Mouse (Mus musculus): ENCODE results near the gene Gm42372. TPM values are rescaled to one million over a fixed set of nuclear protein-coding genes. Genes with fewer than 3 reads are reported as not detected.
"Not testable (repeated sequence)": the region's sequence is repeated elsewhere in the genome, so short reads cannot be mapped to it uniquely, and the experiment has no call there.

The Gm42372 gene
- total RNA-seq (2021): 1 to 10 TPM; 1.6 to 2.0 TPM
- long read RNA-seq, experiment 1, partial matches to known transcripts: 0 of 1 reads
- long read RNA-seq, experiment 1, other reads (novel, unspliced or antisense): 1 of 1 reads
- long read RNA-seq, experiment 2: 0 reads

DNA sequence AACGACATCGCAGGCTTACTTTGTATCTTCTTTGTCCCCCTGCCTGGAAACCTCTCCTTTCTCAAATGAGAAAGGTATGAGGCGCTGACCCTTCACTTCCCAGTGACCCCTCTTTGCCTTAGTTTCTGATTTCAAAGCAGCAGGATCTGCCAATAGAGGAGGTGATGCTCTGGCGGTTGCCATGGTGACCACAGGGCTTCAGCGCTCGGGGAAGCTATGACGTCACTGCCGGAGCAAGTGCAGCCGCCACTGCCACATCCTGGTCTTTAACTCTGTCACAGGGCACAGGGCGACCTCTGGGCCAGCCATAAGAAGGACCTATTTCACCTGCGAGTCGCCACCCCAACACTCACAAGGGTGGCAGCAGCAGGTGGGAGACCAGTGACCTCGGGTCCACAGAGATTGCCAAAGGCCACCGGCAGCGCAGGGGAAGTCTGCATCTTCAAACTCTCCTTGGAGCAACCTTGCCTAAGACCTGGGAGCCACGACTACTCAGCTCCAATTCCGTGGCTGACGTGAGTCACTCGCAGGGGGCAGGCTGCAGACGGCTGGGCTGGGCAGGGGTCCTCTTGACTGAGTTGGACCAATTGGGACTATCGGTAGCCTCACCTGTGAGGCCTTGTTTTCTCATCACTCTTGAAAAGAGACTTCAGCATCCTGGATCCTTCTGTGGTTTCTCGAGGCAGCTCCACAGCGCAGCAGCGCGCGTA is at the start of gene Gm42372:
Gm42372 (plus strand) TSS at position 228 of the 710 bp plus-strand sequence.
- no peak for DNase-seq (ENCODE audit: low spot score in 2 of 2)

DNA sequence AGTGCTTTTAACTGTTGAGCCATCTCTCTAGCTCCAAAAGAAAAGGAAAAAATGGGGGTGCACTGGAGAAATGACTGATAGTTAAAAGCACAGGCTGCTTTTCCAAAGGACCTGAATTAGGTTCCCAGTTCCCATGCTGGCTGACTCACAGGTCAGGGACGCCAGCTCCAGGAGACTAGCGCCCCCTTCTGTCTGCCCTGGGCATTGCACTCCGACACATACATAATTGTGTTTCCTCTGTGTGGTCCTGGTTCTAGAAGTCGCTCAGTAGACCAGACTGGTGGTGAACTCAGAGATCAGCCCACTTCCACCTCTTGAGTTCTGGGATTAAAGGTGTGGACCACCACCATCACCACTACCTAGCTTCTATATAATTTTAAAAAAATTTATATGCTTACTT is 45.6 kb upstream of the Gm42372 start:
- no peak for DNase-seq (ENCODE audit: low spot score in 2 of 2)

DNA sequence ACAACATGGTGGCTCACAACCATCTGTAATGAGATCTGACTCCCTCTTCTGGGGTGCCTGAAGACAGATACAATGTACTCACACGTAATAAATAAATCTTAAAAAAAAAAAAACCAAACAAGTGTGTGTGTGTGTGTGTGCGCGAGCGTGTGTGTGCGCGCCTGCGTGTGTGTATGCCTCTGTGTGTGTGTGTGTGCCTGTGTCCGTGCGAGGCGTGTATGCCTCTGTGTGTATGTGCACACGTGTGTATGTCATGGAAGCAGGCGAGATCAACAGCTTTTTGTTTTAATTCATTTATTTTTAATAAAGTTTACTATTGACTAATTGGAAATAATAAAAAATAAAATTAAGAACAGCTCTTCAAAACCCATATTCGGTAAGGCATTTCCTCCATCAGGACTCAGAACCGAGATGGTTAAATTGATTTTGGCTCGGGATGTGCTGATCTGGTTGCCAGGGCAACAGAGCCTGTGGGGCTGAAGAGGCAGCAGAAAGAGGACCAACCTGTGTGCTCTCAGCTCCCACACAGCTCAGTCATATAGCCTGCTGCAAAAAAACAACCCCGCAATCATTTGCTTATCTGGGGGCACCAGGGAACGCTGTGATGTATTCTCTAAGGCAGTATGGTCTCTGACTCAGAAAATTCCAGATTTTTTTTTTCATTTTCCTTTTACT is 44.6 kb upstream of the Gm42372 start:
- DNase-seq (ENCODE audit: low spot score in 2 of 2): no peak

DNA sequence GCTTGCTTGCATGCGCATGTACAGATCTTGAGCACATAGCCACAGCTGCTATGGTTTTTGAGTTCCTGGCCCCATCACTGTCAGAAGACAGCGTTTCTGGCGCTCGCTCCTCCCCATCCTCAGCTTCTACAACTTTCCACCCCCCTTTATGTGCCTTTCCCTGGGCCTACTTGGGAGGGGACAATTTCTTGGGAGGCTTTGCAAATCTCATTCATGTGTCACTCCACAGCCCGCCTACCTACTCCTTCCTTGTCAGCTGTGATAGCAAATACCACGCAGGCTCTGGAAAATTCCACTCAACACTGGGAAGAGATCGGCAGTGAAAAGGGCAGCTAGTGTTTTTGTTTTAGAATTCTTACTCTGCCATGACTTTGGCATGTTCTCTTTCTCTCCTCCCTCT is 42.6 kb upstream of the Gm42372 start:
- no peak for DNase-seq (ENCODE audit: low spot score in 2 of 2)

DNA sequence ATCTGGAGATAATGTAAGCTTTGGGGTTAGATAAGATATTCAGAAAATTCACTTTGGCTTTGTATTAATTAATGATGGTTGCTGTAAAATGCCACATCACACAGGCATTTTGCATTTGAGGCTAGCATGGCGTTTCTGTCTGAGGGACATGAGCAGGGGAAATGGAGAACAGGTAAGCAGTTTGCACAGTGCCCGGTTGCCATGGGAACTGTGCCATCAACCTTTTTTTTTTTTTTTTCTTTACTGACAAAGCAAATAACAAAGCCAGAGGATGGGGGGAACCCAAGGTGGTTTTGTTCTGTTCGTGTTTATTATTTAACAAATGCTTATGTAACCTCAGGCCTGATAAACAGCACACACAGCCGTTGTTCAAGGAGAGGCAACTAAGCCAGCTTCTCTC is 40.0 kb upstream of the Gm42372 start:
- no peak for DNase-seq (ENCODE audit: low spot score in 2 of 2)

DNA sequence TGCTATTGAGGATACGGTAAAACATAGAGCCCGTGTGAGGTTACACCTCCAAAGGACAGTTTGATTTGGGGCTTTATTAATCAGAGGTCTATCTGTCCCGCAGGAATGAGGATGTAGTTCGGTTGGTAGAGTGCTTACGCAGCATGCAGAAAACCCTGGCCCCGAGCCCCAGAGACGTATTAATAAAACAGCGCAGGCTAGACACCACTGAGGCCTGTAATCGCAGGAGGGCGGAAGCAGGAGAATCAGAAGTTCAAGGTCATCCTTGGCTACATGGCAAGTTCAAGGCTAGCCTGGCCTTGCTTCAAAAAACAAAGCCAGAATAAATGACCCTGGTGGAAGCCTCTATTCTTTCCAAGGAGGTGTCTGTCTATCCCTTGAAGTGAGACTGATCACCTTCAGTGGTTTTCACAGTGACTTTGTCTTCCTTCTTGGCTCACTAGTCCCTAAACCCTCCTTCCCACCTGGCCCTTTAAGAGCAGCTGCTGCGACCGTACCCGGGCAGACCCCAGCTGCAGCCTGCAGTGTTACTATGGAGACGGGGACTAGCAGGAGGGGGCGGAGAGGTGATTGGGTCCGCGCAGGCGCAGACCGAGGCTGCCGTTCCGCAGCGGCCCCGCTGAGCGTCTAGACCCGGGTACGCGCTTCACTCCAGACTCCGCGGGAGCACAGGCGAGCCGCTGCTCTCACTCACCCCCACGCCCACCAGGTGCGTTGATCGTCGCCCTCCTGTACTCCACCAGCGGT is 38.7 kb upstream of the Gm42372 start, which contains the start of gene Pnmal2:
Pnmal2 (plus strand) TSS at position 622 of the 747 bp plus-strand sequence.
- peak; percentile 70 to 79 for DNase-seq (ENCODE audit: low spot score in 2 of 2)

DNA sequence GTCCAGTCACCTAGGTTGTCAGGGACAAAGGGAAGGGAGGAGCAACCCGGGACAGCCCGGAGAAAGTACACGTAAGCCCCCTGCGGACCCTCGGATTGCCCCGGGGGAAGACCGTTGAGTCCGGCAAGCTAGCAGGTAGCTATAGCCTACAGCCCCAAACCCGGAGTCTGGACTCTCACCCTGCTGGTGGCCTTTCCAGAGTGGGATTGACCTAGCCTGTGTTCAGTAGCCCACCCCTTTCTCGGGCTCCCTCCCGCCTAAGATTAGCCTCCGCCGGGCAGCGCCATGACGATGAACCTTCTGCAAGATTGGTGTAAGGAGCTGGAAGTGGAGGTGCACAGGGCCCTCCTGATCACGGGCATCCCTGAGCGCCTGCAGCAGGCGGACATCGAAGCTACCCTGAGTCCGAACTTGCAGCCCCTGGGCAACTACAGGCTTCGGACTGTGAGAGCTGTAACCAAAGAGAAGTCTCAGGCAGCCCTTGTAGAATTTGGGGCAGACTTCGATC is 38.0 kb upstream of the Gm42372 start:
- no peak for DNase-seq (ENCODE audit: low spot score in 2 of 2)

DNA sequence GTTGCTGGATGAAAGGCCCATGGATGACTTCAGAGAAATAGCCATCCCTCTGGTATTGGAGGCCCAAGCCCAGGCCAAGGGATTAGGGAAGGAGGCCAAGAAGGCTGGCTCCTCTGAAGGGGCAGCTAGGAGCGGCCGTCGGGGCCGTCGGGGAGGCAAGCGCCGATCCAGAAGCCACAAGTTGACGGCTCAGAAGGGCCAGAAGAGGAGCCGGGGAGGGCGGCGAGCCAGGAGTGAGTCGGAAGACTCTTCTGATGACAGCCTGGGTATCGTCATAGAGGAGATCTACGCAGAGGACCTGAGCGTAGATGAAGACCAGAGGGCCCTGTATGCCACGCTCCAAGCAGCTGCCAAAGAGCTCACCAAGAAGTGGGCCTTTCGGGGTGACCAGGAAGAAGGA is 37.5 kb upstream of the Gm42372 start:
- DNase-seq (ENCODE audit: low spot score in 2 of 2): no peak

DNA sequence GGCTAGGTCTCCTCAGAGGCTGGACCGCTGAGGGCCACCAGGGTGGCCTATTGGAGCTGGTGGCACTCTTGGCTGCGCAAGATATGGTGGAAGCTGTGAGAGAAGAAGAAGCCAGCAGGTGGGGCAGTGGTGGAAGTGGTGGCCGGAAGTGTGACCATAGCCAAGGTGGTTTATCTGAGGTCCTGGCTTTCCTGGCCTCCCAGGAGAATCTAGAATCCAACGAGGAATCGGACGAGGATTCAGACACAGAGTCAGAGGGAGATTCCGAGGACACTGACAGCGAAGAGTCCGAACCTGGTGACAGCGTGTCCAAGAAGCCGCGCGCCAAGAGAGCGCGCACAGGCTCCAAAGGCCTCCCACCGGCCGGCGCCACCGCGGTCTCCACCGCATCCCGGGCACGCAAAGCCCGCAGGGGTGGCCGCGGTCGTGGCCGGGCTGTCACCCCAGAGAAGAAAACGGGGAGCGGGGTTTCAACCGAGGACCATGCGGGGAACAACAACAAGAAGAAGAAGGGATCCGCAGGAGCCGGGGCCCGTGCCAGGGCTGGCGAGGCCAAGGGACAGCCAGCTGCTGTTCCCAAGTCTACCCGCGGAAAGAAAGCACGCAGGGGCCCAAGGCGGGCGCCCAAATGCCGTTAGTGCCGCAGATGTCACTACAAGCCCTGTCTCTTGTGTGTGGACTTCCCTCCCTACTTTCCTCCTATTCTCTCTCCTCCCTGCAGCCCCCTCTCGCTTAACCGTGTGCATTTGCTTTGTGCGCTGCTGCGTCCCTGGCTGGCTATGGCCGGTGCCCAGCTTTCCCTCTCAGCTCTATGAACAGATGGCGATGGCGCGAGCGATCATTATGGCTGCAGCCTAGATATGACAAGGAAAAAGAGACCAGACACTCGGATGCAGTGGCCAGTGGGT is 36.2 kb upstream of the Gm42372 start:
- no peak for DNase-seq (ENCODE audit: low spot score in 2 of 2)

DNA sequence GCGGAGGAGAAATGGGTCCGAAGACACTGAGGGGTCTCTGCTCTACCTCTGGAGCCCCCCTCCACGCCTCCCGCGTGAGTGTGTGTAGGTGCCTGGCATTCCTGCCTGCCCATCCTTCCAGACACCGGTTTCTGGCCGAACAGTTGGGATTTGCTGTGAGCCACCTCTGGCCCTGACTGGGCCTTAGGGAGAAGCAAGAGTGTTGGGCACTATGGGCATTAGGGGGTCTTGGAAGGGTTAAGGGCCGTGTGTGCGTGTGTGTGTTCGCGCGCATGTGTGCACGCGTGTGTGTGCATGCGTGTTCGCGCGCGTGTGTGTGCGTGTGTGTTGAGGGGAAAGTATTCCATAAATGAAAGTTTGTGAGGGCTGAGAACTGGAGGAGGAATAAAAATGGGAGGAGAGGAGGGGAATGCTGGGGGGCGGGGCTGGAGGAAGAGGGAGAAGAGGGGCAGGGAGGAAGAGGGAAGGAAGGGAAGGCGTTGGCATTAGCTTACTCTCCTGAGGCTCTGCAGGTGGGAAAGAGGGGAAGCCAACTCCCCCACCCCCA is 35.5 kb upstream of the Gm42372 start:
- no peak for DNase-seq (ENCODE audit: low spot score in 2 of 2)

DNA sequence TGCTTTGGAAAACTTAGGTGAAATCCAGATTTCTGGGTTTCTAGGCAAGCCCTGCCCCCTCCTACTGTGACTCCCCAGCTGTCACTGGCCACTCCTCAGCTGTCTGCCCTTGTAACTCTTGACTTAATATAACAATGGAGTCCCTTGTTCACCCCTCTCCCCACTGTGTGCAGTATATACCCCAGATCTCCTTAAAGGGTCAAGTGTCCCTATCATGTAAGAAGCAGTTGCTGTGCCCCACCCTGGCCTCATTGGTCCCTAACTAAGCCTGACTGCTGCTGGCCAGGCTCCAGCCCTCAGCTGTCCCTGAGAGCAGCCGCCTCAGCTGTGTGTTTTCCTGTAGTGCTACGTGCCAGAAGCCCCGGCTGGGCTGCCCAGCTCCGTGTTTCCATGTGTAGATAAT is 34.9 kb upstream of the Gm42372 start:
- DNase-seq (ENCODE audit: low spot score in 2 of 2): no peak

DNA sequence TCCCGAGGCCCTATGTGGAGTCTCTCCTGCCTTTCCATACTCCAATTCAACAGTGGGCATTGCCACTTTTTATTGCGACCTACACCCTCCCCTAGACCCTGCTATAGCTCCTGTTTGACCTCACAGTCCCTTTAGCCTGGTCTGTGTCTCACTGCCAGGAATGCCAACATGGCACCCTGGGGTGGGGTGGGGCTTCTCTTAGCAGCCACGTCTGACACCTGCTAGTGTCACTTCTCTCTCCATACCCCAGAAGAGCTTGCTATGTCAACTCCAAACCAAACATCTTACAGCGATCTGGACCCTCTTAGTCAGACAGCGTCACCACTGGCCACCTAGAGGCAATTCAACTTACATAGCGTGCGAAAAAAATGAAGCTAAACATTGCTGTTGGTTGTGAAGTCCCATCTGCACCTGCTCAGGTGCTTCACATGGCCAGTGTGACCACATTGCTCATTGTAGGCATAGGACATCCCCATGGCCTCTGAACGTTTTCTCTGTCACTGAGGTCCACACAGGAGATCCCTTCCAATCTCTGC is 33.9 kb upstream of the Gm42372 start:
- no peak for DNase-seq (ENCODE audit: low spot score in 2 of 2)

DNA sequence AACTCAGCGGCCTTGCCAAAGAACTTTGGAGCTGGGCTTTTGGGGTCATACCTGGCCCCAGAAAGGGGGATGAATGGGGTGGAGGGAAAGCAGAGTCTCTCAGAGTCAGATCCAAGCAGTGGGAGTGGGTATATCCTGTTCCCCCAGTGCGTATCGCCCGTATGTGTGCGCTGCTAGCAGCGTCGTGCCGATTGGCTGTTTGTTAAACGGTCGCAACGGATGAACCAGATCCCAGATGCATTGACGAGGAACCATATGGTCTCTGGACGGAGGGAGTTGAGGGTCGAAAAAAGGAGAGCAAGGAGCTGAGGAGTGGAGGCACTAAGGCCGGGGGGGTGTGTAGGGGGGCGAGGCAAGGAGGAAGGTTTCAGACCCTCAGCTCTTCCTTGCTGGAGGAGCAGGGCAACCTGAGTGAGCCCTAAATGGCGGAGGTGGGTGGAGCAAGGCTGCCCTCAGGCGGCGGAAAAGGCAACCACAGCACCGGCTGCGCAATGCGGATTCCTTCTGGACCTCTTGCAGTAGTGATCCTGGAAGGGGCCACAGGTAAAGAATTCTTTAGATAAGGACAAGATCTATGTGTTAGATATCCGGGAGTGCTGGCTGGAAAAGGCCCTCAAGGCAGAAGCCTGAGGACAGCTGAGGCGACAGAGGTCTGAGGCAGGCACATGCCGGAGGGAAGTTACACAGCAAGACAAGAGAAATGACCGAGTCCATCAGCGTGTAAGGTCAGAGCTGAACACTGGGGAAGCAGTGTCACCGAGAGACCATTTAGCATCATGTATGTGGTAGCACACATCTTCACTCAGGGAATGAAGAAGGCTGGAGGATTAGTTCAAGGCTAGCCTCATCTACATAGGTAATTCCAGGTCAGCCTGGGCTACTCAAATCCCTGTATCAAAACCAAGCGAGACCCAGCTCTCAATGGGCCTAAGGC is 32.7 kb upstream of the Gm42372 start:
- peak; percentile 75 for DNase-seq (ENCODE audit: low spot score in 2 of 2)

DNA sequence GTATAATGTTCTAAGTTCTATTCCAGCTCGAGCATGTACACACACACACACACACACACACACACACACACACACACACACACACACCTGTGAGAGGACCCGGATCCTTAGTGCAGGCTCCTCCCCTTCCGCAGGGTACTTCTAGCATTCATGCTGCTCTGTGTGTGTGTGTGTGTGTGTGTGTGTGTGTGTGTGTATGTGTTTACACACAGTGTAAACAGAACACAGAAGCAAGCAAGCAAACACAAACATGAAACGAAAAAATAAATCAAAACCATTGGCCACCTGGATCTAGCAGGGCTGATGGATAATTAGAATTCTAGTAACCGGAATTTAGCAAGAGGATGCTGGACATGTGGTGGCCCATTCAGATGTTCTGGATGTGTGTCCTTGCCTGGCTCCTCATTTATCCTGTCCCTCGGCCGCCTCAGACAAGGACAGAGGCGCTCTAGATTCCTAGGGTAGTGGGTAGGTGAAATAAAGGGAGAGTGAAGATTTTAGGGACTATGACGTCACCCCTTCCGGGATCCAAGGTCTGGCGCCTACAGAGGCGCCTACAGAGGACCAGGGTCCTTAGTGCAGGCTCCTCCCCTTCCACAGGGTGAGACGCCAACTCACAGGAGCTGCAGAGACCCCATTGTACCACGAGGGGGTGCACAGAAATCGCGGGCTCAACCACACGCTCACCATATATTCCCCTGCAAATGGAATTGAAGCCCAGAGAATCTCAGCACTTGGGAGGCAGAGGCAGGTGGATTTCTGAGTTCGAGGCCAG is 31.8 kb upstream of the Gm42372 start:
- peak; percentile 71 to 75 for DNase-seq (ENCODE audit: low spot score in 2 of 2)

DNA sequence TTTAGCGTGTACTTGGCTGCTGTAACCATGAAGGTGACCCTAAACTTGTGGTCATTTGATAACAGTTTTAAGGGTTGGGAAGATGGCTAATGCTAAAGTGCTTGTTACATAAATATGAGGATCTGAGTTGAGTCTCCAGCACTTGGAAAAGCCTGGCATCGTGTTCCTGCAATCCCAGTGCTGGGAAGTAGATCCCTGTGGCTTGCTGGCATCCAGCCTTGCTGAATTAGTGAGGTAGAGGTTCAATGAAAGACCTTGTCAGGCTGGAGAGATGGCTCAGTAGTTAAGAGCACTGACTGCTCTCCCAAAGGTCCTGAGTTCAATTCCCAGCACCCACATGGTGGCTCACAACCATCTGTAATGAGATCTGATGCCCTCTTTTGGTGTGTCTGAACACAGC is 29.1 kb upstream of the Gm42372 start:
- DNase-seq (ENCODE audit: low spot score in 2 of 2): not testable (repeated sequence)

DNA sequence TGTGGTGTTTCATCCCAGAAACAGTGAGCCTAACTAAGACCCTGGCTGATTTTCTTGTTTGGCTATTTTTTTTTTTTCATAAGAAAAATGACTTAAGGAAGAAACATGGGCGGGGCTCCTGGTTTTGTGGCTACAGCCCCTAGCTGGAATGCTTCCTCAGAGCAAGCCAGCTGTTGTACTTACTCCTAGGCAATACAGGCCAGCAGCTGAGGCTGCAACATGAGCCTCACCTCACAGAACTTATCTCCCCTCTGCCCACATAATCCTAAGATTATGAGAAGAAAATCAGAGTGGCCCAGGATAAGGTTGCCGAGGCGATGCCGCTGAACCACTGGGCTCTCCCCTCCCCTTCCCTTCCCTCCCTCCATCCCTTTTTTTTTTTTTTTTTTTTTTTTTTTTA is 27.2 kb upstream of the Gm42372 start:
- DNase-seq (ENCODE audit: low spot score in 2 of 2): no peak

DNA sequence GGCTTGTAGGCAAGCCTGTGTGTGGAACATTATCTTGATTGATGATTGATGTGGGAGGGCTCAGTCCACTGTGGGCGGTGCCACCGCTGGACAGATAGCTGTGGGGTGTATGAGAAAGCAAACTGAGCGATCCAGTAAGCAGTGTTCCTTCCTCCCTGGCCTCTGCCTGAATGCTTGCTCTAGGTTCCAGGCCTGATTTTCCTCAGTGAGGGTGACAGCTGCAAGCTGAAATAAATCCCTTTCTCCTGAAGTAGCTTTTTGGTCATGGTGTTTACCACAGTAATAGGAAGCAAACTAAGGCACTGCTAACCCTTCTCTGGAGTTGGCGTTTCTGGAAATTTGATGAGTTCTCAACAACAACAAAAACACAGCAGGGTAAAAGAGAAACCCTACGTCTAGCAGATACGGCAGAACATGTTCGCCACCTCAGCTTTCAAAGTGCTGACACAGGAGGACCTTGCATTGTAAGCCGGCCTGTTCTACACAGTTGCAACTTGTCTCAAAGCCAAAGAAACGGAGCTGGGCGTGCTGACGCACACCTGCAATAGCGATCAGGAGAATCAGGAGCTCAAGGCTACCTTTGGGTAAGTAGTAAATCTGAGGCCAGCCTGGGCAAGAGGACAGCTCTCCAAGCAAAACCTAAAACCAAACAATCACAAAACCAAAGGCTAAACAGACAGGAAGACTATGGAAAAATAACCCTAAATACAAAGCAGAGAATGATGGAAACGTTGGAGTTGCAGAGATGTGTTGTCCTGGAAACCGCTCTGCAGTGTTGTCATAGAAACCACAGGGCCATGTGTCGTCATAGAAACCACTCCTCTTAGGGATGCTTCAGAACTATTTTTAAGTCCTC is 26.2 kb upstream of the Gm42372 start:
- no peak for DNase-seq (ENCODE audit: low spot score in 2 of 2)
